Mouse (Mus musculus) heart, adult 2 months (tissue): ENCODE measurements around the gene Noto. TPM values are rescaled to one million over a fixed set of nuclear protein-coding genes. Genes with fewer than 3 reads are reported as not detected.

Experiments used
- DNase-seq, 2 experiments: peaks; one replicate each; pipeline ENCODE4 v3.0.0; 2021
- H3K27ac ChIP-seq: fragments of 200-600 bp; 2 replicates; pipeline ENCODE4 v1.8.1; 2022
- H3K27me3 ChIP-seq: fragments of 200-500 bp; 2 replicates; pipeline ENCODE4 v1.6.1; 2012; ENCODE audit warnings: mild to moderate bottlenecking, low read length, inconsistent platforms, mixed read lengths; ENCODE audit not compliant: control insufficient read depth, insufficient read depth
- H3K36me3 ChIP-seq: fragments of 200-500 bp; 2 replicates; pipeline ENCODE4 v1.6.1; 2012; ENCODE audit warnings: low read length, inconsistent platforms; ENCODE audit not compliant: control insufficient read depth, insufficient read depth
- H3K4me1 ChIP-seq: fragments of 200-500 bp; 2 replicates; pipeline ENCODE4 v1.6.1; 2011; ENCODE audit warnings: low read length; ENCODE audit not compliant: control insufficient read depth, insufficient read depth
- H3K4me3 ChIP-seq: fragments of 200-600 bp; 2 replicates; pipeline ENCODE4 v1.8.1; 2022
- H3K79me2 ChIP-seq: fragments of 200-500 bp; replicated peaks from 2 replicates; pipeline ENCODE4 v1.6.1; 2012; ENCODE audit warnings: mild to moderate bottlenecking, inconsistent platforms, low read length, moderate library complexity, mixed read lengths; ENCODE audit not compliant: control insufficient read depth, insufficient read depth
- H3K9ac ChIP-seq: fragments of 200-500 bp; 2 replicates; pipeline ENCODE4 v1.6.1; 2012; ENCODE audit warnings: low read depth, mild to moderate bottlenecking, control low read depth, inconsistent platforms, low read length, mixed read lengths
- CTCF ChIP-seq: fragments of 200-600 bp; IDR thresholded peaks from 2 replicates; pipeline ENCODE4 v1.8.1; 2022; ENCODE audit warnings: antibody characterized with exemption, mild to moderate bottlenecking, moderate library complexity
- EP300 ChIP-seq: fragments of 200-500 bp; IDR thresholded peaks from 2 replicates; pipeline ENCODE4 v1.6.1; 2011; ENCODE audit warnings: low read depth, low read length, control low read depth; ENCODE audit not compliant: insufficient read depth
- POLR2A ChIP-seq: fragments of 200-500 bp; IDR thresholded peaks from 2 replicates; pipeline ENCODE4 v1.6.1; 2011; ENCODE audit warnings: mild to moderate bottlenecking, low read depth, low read length, control low read depth; ENCODE audit not compliant: insufficient read depth
- WGBS: fragments of 180-500 bp; shearing (Covaris S2); methylation state at CpG from one replicate; pipeline ENCODE4 v1.1.7; 2018; 5-methylcytosine and 5-hydroxymethylcytosine counted together
- intact Hi-C: fragments of 180-260 bp; cut with DNase I; formaldehyde crosslinking; loops from one replicate; pipeline ENCODE4 v1.15.1; 2025
- polyA plus RNA-seq: library from polyadenylated mRNA; depleted of rRNA; stranded (reverse); fragments of >200 nt; gene quantifications from 2 replicates; pipeline ENCODE4 v1.2.3, GENCODE M21; 2012
- total RNA-seq, 2 experiments: library from RNA; stranded (reverse); gene quantifications; 2 replicates each; pipeline ENCODE4 v1.2.3; 2021

The Noto gene
- total and polyA plus RNA-seq, 3 experiments = not detected

DNA sequence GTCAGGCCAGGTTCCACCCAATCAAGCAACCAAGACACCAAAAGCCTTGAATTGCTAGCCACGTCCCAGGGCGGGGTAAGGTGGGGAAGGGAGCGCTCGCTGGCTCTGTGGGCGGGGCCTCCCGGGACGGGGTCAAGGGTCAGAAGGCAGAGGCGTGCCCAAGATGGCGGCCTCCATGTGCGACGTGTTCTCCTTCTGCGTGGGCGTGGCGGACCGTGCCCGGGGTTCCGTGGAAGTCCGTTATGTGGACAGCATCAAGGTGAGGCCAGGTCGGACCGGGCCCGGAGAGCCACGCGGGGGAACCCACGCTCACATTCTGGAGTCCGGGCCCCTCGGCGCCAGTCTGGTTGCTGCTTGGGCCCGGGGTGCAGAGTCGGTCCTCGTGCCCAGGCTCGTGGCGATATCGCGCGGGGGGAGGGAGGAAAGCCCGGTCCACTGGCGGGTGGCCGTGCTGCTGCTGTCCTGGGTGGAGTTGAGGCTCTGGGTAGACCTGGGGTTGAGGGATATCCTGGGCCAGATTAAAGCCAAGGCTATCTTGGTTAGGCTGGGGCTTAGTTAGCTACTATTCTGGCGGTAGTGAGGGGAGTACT, 8.3 kb downstream of the Noto start, which contains the start of gene Smyd5:
Smyd5 (plus strand) TSS at position 148 of the 590 bp plus-strand sequence.
- intact Hi-C loops = no loop called here
- no peaks in the 10 kb centered on the region for H3K27me3 ChIP-seq
- WGBS = under 1% methylated on average over 39 of the region's 39 CpGs
- DNase-seq = peak; percentile 86 to 90
- H3K27ac ChIP-seq = 0 out of 2 replicates have a peak within 1 kb of the TSS, but pooled peaks have one; percentile 12
- H3K36me3 ChIP-seq = no peaks in the 10 kb centered on the region
- TF ChIP-seq POLR2A = no peak
- no peak for TF ChIP-seq CTCF
- TF ChIP-seq EP300 = no peak
- H3K79me2 ChIP-seq = no peaks in the 10 kb centered on the region
- no peaks in the 10 kb centered on the region for H3K4me1 ChIP-seq
- peak within 1 kb of the TSS; percentile 60 for H3K9ac ChIP-seq
- peak within 1 kb of the TSS; percentile 92 for H3K4me3 ChIP-seq

DNA sequence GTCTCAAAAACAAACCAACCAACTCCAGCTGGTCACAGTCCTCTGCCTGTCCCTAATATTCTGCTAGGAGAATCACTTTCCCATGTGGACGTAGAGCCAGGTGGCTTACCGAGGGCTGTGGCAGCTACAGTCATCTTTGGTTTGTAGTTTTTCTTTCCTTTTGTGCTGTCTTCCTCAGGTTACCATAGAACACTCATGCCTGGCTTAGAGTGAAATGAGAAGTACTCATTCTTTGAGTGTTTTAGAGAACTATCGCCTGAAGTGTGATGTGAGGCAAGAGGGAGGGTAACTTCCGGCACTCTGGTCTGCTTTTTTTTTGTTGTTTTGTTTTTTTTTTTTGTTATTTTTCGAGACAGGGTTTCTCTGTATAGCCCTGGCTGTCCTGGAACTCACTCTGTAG, 10.2 kb downstream of the Noto start:
- Histone ChIP-seq H3K27me3 (no peaks in the 10 kb centered on the region), H3K9ac (no peak overlapping the region), H3K79me2 (no peaks in the 10 kb centered on the region), H3K36me3 (no peaks in the 10 kb centered on the region), H3K27ac (no peak overlapping the region), H3K4me1 (no peaks in the 10 kb centered on the region), H3K4me3 (no peak overlapping the region)
- WGBS = 77% methylated on average over 5 of the region's 5 CpGs
- DNase-seq = no peak
- TF ChIP-seq POLR2A (no peak), CTCF (no peak), EP300 (no peak)
- intact Hi-C loops = no loop called here

DNA sequence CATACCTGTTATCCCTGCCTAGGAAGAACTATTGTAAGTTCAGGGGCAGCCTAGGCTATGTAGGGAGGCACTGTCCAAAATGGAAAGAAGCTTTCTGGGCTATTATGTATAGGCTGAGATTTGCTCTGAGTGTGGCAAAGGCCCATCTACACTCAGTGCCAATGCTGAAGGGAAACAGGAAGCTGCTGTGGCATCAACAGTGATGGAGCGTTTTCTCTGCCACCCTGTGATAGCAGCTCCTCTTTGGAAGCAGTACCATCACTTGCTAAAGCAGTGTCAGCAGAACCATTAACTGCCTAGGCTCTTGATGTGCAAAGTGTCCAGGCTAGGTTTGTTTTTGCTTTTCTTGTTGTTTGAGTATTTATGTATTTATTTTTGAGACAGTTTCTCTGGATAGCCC, 12.5 kb downstream of the Noto start:
- DNase-seq = no peak
- intact Hi-C loops = no loop called here
- Histone ChIP-seq H3K4me3 (no peak overlapping the region), H3K27ac (no peak overlapping the region), H3K9ac (no peak overlapping the region), H3K36me3 (no peaks in the 10 kb centered on the region), H3K4me1 (no peaks in the 10 kb centered on the region), H3K79me2 (no peaks in the 10 kb centered on the region), H3K27me3 (no peaks in the 10 kb centered on the region)
- TF ChIP-seq EP300 (no peak), POLR2A (no peak), CTCF (no peak)
- 62% methylated on average over 1 of the region's 1 CpGs for WGBS

DNA sequence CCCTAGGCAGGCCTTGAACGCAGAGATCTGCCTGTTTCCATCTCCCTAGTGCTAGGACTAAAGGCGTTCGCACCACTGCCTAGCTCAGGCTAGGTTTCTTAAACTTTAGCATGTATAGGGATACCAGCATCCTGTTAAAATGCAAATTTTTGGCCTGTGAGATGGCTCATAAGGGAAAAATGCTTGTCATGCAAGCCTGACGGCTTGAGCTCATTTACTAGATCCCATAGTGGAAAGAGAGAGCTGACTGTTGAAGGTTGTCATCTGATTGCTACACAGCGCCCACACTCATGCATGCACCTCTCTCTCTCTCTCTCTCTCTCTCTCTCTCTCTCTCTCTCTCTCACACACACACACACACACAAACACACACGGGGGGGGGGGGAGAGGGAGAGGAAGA, 12.9 kb downstream of the Noto start:
- WGBS = 70% methylated on average over 6 of the region's 6 CpGs
- TF ChIP-seq CTCF (no peak), POLR2A (no peak), EP300 (no peak)
- Histone ChIP-seq H3K4me3 (no peak overlapping the region), H3K27ac (no peak overlapping the region), H3K79me2 (no peaks in the 10 kb centered on the region), H3K27me3 (no peaks in the 10 kb centered on the region), H3K4me1 (no peaks in the 10 kb centered on the region), H3K9ac (no peak overlapping the region), H3K36me3 (no peaks in the 10 kb centered on the region)
- intact Hi-C loops = no loop called here
- no peak for DNase-seq

DNA sequence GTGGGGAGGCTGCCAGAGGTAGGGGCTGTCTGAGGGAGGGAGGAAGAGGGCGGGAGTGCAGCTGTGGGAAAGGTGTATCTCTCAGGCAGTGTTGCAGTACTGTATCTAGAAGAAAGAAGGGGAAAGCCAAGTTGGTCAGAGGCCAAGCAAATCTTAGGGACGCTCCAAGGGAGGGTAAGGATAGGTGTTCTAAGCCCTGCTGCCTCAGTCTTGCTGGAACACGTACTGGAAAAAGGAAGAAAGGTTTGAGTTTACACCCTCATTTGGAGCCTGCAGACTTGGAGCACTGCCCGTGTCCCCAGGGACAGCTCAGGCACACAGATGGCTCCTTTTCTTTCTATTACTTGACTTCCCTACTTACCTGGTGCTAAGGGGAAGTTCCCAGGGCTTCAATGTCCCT, 17.5 kb downstream of the Noto start:
- H3K4me3 ChIP-seq = no peak overlapping the region
- no peaks in the 10 kb centered on the region; the same call in none of the 2 replicates for H3K4me1 ChIP-seq
- H3K27me3 ChIP-seq = no peaks in the 10 kb centered on the region
- TF ChIP-seq POLR2A (no peak), EP300 (no peak), CTCF (no peak)
- DNase-seq = no peak
- 76% methylated on average over 4 of the region's 4 CpGs for WGBS
- intact Hi-C loops = no loop called here
- H3K27ac ChIP-seq = no peak overlapping the region
- no peak overlapping the region for H3K9ac ChIP-seq
- H3K79me2 ChIP-seq = no peaks in the 10 kb centered on the region
- H3K36me3 ChIP-seq = no peaks in the 10 kb centered on the region

DNA sequence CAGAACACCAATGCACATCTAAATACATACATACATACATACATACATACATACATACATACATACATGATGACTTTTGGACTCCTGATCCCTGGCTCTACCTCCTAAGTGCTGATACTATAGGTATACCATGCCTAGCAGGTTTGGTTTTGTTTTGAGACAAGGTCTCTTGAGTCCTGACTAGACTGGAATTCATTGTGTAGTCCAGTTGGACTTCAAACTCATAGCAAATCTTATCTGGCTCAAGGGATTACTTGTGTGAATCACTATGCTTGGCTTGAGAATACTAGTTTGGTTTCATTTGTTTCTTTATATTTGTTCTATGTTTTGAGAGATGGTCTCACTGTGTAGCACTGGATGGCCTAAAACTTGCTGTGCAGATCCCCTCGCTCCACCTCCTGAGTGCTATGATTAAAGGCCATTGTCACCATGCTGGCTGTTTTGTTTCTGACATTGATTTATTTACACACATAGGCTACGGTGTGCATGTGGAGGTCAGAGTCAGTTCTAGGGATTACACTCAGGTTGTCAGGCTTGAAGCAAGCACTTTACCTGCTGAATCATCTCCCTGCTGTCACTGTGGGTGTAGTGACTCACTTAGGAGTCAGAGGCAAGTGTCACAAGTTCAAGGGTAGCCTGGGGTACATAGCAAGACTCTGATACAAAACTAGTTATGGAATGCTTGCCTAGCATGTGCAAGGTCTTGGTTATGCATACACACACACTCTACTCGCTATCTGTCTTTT, 20.0 kb downstream of the Noto start:
- no peak for TF ChIP-seq POLR2A
- no peak for TF ChIP-seq EP300
- TF ChIP-seq CTCF = no peak
- DNase-seq = no peak
- Histone ChIP-seq H3K4me1 (no peaks in the 10 kb centered on the region; the same call in none of the 2 replicates), H3K36me3 (no peaks in the 10 kb centered on the region), H3K9ac (no peak overlapping the region), H3K79me2 (no peaks in the 10 kb centered on the region), H3K4me3 (no peak overlapping the region), H3K27me3 (no peaks in the 10 kb centered on the region), H3K27ac (no peak overlapping the region; the same call in 1 of the 2 replicates)
- 92% methylated on average over 3 of the region's 3 CpGs for WGBS
- intact Hi-C loops = no loop called here
